Mouse (Mus musculus) splenic B cell, adult 2 months (primary cell): ENCODE measurements around the gene Dnah17.
A peak's percentile ranks its signal among the peaks of the same experiment; 100 is the strongest.

Experiments
- DNase-seq: peaks from one replicate; pipeline ENCODE4 v3.0.0-alpha.2; 2011; ENCODE audit warnings: low read depth, low spot score
- H3K27me3 ChIP-seq: 2 replicates; pipeline ENCODE4 v1.6.1; 2012; ENCODE audit warnings: mild to moderate bottlenecking, low read length, moderate library complexity, mixed read lengths; ENCODE audit not compliant: control insufficient read depth, poor library complexity, insufficient read depth, severe bottlenecking
- H3K36me3 ChIP-seq: 2 replicates; pipeline ENCODE4 v1.6.1; 2012; ENCODE audit warnings: mild to moderate bottlenecking, low read length, moderate library complexity, mixed read lengths; ENCODE audit not compliant: control insufficient read depth, poor library complexity, insufficient read depth, severe bottlenecking

Gene Dnah17

DNA sequence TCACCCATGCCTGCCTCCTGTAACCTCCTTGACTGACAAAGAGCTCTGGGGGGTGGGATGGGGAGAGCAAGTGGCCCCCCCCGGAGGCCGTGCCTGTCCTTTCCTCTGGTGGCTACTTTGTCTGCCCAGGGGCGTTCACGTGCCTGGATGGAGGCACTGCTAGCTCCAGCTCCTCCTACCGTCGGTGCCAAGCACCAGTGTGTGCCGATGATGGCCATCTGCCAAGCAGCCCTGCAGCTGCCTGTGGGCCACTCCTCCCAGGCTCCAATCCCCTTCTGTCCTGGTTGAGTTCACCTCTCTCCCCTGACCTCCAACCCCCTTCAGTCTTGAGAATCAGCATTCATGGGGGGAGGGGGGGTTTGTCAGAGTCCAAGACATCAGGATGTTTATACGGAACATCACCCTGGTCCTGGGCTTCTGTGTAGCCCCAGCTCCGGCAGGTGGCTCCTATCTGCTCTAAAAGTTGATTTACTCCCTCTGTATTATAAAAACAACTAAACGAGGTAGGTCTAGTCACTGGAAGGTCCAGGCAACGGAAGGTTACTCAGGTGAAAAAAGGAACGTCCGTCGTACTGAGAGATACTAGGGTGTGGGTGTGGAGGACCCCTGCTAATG, 87.0 kb downstream of the Dnah17 start:
- no peaks in the 10 kb centered on the region for H3K27me3 ChIP-seq
- no peaks in the 10 kb centered on the region for H3K36me3 ChIP-seq
- no peak for DNase-seq

DNA sequence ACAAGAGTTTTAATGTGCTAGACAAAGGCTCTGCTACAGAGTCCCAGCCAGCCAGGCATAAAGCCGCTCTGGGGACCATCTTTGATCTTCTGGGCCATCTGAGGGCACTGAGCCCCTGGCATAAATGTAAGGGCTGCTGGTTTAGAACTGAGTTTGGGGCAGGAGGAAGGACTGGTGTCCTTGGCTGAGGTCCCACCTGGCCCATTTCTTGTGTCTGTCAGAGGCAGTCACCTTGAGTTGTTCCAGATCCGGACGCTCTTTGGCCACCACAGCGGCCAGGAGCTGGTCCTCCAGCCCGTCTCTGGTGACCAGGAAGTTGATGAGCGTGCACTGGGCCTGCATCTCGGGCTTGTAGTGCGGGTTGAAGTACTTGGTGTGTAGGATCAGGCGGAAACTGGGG, 87.6 kb downstream of the Dnah17 start:
- no peaks in the 10 kb centered on the region for H3K36me3 ChIP-seq
- no peak for DNase-seq
- no peaks in the 10 kb centered on the region for H3K27me3 ChIP-seq

DNA sequence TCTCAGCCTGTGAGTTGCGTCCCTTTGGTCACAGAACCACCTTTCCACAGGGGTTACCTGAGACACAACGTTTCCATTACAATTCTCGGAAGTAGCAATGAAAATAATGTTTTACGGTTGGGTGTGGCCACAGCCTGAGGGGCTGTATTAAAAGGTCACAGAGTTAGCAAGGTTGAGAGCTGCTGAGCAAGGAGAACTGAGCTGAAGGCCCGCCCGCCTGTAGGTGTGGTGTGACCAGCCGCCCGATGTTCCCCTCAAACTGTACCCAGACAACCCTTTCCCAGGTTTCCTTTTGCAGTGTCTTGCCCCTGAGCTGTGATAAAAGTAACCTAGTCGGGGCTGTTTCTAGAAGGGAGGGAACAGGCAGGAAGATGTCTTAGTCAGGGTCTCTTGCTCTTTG, 95.4 kb downstream of the Dnah17 start:
- H3K27me3 ChIP-seq, result no peaks in the 10 kb centered on the region
- no peak for DNase-seq
- H3K36me3 ChIP-seq, result no peaks in the 10 kb centered on the region

DNA sequence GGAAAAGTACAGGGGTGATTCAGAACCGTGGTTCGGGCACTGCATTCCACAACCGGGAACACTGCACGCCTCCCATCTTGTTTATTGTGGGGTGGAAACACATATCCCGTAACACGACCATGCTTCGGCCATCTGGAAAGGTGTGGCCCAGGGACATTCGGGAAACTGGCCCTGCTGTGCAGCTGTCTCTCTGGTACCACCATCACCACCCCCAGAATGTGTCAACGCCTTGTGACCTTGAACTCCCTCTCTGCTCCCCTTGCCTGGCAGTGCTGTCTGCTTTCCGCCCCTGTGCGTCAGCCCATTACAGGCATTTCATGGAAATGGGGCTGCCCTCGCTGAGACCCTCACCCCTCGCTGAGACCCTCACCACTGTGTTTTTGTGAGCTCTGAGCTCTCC, 96.0 kb downstream of the Dnah17 start:
- H3K36me3 ChIP-seq, result no peaks in the 10 kb centered on the region
- no peaks in the 10 kb centered on the region for H3K27me3 ChIP-seq
- DNase-seq, result no peak

DNA sequence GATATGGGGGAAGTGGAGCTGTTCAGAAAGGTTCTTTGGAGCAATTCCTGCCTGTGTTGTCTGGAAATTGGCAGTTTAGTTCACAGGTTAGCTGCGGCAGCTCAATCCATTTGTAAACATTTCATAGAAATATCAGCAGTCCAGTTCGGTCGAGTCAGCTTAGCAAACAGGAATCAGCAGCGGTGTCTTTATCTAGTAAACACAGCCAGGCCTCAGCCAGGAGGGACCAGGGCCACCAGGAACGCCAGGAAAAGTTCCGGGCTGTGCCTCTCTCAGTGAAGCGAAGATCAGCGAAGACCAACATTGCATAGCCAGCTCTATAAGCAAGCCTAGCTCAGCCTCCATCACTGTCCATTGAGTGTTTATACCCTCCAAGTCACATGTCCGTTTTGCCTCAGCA, 99.3 kb downstream of the Dnah17 start:
- no peaks in the 10 kb centered on the region for H3K36me3 ChIP-seq
- no peak for DNase-seq
- H3K27me3 ChIP-seq, result no peaks in the 10 kb centered on the region

DNA sequence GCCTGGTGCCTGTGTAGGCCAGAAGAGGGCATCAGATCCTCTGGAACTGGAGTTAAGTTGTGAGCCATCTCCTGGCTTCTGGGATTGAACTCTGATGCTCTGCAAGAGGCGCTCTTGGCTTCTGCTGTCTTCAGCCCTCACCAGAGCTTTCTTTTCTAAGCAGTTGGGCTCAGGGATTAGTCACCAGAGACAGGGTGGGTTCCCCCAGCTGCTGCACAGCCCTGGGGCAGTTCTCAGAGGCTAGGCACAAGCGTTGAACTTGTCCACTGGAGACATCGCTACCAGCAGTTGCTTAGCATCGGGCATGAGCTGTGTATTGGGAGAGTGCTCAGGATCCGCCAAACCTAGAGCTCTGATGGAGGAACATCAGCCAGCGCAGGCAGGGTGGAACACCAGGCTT, 101.3 kb downstream of the Dnah17 start:
- Histone ChIP-seq H3K27me3 (no peaks in the 10 kb centered on the region), H3K36me3 (peaks cover 3% of the 10 kb centered on the region; the same call in 1 of the 2 replicates)
- DNase-seq, result no peak

DNA sequence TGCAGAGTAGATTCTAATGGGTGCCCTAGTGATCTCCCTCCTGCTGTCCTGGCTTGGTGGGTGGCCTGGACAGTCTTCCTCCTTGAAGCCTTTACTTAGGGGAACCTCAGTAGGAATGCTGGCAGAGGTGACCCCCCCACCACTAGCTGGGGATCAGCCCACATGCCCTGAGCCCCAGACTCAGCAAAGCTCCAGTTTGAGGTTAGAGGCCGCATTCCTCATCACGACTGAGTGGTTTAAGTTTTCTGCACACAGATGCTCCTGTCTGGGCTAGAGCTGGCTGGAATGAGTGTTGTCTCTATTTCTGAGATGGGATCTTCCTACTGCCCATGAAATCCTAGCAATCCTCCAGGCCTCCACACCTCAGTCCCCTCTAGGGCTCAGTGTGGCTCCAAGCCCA, 106.3 kb downstream of the Dnah17 start:
- Histone ChIP-seq H3K36me3 (peaks cover 6% of the 10 kb centered on the region), H3K27me3 (no peaks in the 10 kb centered on the region)
- DNase-seq, result no peak

DNA sequence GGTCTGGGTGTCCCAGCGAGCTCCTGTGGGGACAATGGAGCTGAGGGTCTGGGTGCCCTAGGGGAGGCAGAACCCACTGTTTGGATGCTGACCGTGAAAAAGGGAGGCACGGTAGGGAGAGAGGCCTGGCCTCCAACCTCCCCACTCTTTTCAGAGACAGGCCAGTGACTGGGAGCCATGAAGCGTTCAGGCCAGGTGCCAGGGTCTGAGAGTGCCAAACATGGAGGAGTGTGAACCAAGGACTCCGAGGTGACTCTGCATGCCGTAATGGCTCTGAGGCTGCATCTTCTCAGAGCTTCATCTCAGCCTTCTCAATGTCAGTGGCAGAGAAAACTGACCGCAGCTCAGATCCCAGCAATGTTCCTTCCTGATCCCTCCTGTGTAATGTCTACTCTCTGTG, 107.0 kb downstream of the Dnah17 start:
- Histone ChIP-seq H3K36me3 (peaks cover 8% of the 10 kb centered on the region), H3K27me3 (no peaks in the 10 kb centered on the region)
- DNase-seq, result no peak

DNA sequence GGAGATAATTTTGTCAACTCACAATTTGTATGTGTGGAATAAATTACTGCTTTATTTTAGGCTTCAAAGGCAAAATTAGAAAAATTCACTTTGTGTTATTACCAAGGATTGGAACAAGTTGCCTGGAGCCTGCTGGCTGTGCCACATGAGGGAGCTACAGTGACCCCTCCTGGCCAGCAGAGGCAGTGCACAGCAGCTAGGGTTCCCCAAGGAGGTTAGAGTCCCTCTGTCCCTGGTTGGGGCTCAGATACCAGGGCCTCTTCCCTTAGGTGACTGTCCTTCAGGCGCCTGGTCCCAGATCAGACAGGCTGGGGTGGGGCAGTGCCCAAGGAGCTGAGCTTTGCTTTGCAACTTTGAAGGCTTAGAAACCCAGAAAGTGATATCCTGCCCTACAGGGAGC, 108.6 kb downstream of the Dnah17 start:
- peak; percentile 84 for DNase-seq
- Histone ChIP-seq H3K27me3 (no peaks in the 10 kb centered on the region), H3K36me3 (peaks cover 9% of the 10 kb centered on the region)

DNA sequence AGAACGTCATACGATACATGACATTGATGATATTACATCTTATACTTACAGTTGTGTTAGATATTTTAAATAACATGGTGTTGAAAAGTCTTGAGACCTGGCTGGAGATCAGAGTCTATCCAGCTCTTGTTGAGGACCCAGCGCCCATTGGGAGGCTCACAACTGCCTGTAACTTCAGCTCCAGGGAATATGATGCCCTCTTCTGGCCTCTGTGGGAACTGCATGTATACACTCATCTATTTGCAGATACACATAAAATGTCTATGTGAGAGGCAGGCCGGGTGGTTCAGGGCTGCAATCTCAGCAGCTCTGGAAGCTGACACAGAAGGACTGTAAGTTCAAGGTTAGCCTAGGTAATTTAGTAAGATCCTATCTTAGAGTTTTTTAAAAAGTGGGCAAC, 112.1 kb downstream of the Dnah17 start:
- DNase-seq, result peak; percentile 56
- peaks cover 3% of the 10 kb centered on the region; the same call in 1 of the 2 replicates for H3K36me3 ChIP-seq
- no peaks in the 10 kb centered on the region for H3K27me3 ChIP-seq

DNA sequence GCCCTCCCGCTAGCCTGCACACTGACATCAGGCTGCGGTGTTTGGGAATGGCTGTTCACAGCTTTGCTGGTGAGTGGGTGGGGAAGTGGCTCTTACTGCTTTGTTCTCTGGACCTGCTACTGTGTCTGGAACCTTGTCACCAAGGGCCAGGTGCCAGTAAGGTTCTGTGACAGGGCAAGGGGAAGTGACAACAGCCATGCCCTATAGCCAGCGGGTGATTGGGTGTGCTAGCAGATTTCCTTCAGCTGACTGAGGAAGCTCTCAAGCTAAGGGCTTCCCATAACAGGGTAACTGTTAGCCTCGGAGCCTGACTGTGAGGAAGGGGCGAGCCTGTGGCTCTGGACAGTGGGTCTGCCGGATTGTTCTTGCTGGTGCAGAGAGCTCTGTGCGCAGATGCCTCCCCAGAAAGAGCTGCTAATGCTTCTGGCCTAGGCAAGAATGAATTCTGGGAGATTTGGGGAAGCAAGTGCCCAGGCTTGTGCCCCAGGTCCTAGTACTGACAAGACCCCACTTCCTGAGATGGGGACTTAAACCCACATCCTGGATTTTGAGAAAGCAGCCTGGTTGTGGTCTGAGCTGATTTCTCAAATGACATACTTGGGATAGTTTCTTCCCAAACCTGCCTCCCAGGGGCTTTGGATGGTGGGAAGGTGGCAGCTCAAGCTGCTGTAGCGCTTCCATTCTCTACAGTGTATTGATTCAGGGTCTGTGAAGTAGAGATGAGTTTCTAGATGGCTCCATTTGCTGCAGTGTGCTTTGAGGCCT, 114.9 kb downstream of the Dnah17 start:
- no peaks in the 10 kb centered on the region for H3K27me3 ChIP-seq

DNA sequence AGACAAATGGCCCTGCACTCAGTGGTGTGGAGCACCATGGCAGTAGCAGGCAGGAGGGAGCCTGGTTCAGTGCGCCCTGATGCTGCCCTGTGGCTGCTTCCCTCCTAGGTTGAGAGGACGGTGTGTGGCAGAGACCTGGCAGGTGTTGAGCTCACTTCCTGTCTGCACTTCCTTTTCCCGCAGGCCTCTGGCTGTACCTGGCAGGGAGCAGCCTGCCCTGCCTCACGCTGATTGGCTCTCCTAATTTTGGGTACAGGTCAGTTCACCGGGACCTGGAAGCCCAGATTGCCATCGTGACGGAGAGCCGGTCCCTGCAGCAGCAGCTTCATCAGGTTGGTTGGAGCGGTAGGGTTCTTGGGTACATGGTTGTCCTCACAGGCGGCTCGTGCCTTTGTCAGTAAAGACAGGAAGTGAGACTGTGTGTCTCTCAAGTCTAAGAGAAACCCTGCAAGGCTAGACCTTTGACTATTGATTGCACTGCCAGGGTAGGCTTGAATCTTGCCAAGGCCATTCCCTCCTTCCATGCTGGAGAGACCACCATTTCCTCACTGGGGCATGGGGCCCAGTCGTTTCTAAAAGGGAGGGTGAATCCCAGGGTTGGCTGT, 115.9 kb downstream of the Dnah17 start:
- Histone ChIP-seq H3K27me3 (no peaks in the 10 kb centered on the region), H3K36me3 (peaks cover 3% of the 10 kb centered on the region; the same call in 1 of the 2 replicates)
- peak; percentile 64 for DNase-seq

More for the DNA sequence above, 114.9 kb downstream of the Dnah17 start:
- peaks cover 3% of the 10 kb centered on the region; the same call in 1 of the 2 replicates for H3K36me3 ChIP-seq
- peak; percentile 71 for DNase-seq

DNA sequence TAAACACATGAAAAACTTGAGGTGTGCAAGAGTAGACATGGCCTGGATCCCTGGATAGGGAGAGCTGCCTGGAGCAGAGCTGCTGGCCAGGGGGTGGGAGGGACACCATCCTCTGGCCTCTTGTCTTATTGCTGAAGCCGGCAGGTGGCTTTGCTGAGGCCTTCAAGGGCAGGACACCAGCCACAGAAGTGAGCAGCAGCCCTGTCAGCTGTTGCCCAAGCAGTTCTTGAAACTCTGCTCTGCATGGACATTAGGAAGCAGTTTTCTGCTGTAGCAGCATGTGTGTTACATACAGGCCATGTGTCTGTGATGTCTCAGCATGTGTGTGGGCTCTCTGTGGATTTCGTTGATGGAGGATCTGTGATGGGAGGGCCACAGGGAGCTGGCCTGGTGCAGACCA, 117.1 kb downstream of the Dnah17 start:
- DNase-seq, result no peak

DNA sequence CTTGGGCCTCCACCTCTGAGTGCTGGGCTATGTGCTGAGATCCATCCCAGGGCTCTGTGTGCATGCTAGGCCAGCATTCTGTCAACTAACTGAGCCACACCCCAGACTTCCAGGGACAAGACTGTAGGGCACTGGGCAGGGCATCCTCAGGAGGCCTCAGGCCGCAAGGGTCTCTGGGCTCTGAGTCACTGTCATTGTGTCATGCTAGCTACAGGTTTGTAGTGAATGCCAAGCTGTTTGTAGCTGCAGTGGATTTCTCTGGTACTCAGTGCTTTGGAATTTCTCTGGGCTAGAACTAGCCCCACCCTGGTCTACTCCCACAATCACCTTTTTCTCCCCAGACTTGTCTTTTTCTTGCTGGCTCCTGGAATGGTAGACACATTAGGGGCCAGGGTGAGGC, 117.8 kb downstream of the Dnah17 start:
- DNase-seq, result no peak
- Histone ChIP-seq H3K36me3 (no peaks in the 10 kb centered on the region), H3K27me3 (no peaks in the 10 kb centered on the region)

More for the DNA sequence above, 117.1 kb downstream of the Dnah17 start:
- H3K27me3 ChIP-seq, result no peaks in the 10 kb centered on the region
- H3K36me3 ChIP-seq, result peaks cover under 1% of the 10 kb centered on the region; the same call in 1 of the 2 replicates

DNA sequence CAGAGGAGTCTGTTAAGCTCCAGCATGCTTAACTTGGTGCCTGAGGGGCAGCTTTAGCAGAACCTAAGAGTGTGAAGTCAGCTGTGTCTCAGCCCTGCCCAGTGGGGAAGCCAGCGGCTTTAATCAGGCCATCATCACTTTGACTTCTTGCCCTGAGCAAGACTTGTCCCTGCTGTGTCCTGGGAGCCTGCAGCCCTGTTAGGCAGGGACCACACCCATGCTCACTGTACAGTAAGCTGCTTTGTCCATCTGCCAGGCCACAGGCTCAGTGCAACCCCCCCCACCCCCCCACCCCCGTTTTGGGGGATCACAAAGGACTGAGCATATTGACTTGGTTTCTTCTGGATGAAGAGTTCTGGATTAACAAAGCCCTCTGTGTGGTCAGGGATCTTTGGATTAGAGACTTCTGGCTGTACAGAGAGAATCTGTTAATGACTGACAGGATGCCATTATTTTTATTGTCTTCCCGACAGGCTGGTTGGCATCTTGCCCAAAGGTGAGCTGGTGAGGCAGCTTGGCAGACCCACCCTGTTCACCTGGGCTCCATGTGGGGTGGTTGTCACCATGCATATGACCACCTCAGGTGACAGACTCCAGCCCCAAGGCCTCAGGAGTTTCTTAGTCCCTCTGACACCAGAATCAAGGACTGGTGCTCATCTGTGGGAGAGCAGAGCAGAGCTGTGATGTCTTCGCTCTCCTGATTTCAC, 120.4 kb downstream of the Dnah17 start:
- peaks cover 5% of the 10 kb centered on the region for H3K36me3 ChIP-seq
- H3K27me3 ChIP-seq, result no peaks in the 10 kb centered on the region
- no peak for DNase-seq
